Mouse (Mus musculus) monocyte, adult 2 months (primary cell): Measurements from ENCODE around the gene Brinp3.
"Not testable (repeated sequence)": the region's sequence is repeated elsewhere in the genome, so short reads cannot be mapped to it uniquely, and the experiment has no call there.

Experiments used
- DNase-seq, 2 experiments: peaks; one replicate each; pipeline ENCODE4 v3.0.0; 2022; ENCODE audit warnings: low spot score in 2 of 2, low read depth in 1 of 2

The Brinp3 gene

DNA sequence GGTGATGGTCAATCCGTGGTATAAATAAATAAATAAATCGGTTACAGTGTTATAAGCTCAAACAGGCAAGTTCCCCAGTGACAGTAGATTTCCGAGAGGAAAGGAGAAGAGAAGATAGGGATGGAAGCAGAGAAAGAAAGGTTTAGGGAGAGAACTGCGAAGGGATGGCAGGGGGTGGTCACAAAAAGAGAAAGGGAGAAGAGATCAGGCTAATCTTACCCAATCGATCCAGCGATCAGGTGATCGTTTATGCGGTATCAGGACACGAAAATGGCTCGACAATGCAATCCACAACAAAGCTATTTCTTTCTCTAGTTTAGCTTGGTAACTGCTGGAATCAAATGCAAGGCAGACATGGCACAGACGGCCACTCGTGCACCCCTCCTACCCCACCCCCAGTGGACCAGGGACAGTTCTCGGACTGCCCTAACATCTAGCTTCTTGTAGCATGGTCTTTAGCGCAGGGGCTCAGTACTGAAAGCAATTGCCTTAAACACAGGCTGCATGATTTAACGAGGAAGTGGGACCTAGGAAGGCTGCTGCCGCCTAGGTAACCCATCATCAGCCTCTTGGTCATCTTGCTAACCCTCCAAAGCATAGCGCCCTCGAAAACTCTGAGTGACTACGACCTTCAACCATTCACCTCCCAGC lies at the start of gene Brinp3:
Gene Brinp3 (plus strand): TSS at position 80 of the 651 bp plus-strand sequence.
- no peak for DNase-seq

DNA sequence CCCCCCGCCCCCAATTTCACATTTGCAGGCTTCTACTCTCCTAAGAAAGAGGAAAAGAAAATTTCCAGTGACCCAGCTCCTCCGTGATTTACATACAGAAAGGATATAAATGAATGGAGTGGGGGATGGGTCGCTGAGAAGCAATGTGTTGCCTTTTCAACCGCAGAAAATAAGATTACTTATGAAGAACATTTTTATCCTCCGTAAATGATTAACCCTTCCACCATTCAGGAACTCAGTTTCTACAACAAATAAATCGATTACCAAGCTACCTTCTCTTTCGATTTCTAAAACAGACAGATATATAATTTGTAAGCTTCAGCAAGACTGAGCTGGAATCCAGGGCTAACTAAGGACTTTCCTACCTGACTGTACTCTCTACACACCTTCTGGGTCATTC lies 339 bp upstream of the Brinp3 start:
- no peak for DNase-seq

DNA sequence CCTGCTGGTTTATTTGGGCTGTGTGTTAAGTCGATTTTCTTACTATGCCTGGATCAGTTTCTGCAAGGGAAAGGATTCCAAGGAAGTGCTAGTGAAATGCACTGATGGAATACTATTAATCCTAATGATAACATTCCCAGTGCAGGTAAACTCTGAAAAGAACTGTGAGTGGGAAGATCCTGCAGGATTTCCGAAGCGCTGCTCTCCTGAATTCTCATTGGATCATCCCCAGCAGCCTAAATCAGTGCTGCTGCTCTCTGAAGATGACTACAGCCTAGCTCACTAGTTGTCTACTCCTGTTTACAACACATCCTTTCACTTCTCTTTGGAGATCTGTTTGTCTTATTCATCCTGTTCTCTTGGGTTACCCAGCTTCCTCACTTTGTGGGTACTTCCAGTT lies 826 bp downstream of the Brinp3 start:
- no peak for DNase-seq

- no peak for DNase-seq
Measured at GRCm38 (mm10) chr1:146497381-146498081, 3.0 kb downstream of the Brinp3 start.

DNA sequence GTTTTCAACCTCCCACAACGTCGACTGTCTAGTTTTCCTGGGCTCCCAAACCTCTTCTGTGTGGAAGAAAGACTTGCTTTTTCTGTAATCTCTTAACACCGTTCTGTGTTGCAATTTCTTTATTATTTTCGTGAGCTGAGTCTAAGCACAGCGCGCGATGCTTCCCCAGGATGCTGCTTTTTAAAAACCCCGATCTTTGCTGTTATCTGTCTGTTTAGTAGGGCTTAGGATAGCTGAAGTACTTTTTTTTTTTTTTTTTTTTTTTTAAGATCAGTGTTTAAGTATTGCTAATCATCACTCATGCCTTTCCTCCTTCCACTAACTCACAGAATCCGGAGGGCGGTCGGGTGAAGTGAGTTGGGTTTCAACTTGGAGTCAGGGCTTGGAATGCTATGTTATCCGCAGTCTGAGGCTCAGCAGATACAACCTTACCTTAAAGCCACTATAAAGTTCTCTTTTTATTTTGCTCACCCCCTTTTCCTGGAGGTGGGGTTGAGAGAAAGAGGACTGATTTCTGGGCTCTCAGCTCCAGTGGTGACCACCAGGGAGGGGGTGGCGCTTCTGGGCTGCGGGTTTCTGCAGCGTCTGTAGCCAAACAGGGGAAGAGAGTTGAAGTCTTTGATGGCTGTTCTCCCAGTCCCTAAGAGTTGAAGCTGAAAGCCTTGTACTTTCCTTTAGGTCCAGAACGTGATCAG lies 3.7 kb downstream of the Brinp3 start:
- DNase-seq = no peak

DNA sequence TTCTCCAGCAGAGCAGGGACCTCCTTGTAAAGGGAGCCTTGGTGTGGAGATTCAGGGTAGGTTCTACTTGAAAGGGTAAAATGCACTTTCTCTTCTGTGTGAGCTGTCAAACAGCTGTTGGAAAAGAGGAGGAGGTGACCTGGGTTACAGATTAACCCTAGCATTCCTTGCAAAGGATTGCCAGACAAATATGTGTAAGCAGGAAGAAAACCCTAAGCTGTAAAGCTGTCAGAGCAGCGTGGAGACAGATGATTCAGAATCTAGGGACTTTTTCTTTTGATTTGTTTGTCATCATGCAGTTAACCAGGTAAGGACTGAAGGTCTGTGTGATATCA lies 4.2 kb downstream of the Brinp3 start:
- no peak for DNase-seq

DNA sequence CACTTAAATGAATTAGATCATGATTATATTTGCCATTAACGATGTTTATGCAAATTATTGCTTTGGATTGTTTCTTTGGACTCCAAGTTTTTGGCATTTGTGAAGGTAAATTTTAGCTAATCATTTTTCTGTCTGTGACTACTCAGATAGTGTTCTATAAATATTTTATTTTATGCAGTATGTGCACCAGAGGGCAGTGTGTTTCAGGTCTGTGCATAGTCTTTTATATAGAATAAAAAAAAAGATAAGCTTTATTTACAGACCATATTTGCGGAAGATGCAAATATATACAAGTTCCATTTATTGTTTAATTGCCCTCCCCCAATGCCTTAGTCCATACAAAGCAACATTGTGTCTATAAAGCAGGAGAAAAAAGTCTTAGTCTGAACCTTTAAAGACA lies 20.8 kb downstream of the Brinp3 start:
- DNase-seq = no peak

DNA sequence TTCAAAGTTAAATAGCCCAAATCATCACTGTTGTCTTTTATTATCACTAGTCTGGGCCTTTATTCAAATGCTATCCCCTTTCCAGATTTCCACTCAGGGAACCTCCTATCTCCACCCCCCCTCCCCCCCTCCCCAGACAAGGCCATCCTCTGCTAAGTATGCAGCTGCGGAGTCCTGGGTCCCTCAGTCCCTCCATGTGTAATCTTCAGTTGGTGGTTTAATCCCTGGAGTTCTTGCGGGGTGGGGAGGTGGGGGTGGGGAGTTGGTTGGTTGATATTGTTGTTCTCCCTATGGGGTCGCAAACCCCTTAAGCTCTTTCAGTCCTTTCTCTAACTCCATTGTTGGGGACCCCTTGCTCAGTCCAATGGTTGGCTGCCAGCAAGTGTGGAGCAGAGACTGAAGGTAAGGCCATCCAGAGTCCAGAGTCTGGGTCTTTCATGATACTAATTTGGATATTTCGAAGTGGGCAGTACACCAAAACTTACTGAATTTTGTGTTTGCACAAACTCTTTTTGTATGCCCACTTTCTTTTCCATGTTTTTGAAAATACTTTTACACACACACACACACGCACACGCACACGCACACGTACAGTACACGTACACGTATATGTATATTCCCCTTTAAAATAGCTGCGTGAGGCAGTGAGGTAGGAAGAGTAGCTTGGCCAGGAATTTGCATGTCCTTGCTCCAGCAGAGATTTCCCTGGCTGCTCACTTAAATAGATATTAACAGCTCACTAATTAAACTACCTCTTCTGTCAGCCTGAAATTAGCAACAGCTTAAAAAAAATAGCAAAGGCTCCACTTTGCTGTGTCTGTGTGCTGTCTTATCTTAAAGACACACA lies 29.4 kb downstream of the Brinp3 start:
- no peak for DNase-seq

DNA sequence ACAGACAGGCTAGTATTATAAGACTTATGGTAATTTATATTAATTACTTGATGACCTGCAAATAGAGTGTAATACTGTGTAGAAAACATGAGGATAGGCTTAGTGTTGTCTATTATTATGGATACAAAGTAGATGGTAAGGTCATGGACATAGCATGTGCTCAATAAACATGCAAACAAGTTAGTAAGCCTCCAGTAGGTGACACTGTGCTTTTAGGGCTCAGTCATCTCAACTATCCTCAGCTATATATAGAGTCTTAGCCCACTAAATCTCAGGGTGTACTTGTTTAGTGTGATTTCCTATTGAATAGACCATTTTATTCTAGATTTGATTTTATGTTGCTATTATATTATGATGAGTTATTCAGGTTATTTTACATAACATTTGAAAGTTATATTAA lies 34.0 kb downstream of the Brinp3 start:
- DNase-seq = no peak

DNA sequence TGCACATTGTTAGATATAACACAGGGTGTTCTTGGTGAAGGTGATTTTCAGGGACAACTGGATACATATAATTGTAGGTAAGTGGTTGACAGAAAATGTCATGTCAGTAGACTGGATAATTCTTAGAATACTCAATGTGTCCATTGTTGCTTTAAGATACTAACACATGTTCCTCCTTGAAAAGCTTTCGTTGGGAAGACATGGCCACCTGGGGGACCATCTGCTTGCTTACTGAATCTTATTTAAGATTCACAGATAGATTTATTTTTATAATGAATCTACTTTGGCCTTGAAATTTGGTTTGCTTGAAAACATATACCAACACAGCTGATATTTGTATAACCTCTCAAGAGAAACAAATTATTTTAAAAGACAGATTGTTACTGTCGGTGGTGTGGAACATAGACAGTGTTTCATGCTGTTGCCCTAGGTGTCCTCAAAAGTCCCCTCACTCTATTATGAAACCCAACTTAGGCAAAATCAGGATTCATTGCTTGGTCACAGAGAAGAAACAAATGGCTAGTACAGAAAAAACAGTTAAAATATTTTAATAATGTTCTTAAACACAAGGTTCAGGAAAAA lies 52.4 kb downstream of the Brinp3 start:
- no peak for DNase-seq

GRCm38 (mm10) chr1:146556982-146557381 lies 62.4 kb downstream of the Brinp3 start:
- no peak for DNase-seq

GRCm38 (mm10) chr1:146562144-146562543 lies 67.6 kb downstream of the Brinp3 start:
- no peak for DNase-seq

- DNase-seq = no peak
Measured at GRCm38 (mm10) chr1:146584181-146584580, 89.6 kb downstream of the Brinp3 start.

GRCm38 (mm10) chr1:146632895-146633294 lies 138.3 kb downstream of the Brinp3 start:
- no peak for DNase-seq

- DNase-seq = no peak
Measured at GRCm38 (mm10) chr1:146657214-146657613, 162.7 kb downstream of the Brinp3 start.

DNA sequence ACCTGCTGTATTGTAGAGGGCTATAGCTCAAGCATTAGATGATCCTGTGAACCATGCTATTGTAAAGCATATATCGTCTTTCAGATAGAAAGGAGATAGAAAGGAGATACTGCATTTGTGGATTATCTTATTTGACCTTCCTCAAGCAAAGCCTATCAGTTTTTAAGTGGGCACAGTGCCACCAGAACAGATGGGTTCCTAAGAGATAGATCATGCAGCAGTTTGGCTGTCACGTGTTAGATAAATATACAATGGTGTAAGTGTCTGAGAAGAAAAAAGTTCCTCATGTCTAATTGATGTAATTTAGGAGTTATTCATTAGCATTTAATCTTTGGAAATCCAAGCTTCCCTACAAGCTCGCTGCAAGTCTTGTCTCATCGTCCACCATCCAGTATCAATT lies 206.2 kb downstream of the Brinp3 start:
- DNase-seq = no peak

DNA sequence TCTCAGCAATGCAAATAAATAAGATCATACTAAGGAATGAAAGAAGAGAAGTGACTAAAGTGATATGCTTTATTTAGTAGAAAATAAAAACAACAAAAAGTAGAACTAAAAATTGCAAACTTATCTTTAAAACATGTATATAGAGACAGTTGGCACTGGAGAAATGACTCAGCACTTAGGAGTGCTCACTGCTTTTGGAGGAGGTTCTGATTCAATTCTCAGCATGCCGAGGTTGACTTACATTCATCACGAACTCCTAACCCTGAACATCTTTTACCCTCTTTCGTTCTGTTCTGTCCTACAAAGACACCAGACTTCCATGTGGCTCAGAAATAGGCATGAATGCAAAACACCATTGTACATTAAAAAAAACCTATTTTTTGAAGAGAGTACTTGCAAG lies 225.0 kb downstream of the Brinp3 start:
- DNase-seq = no peak

GRCm38 (mm10) chr1:146724784-146725513 lies 230.4 kb downstream of the Brinp3 start:
- DNase-seq = not testable (repeated sequence)

- DNase-seq = no peak
Measured at GRCm38 (mm10) chr1:146751066-146751465, 256.5 kb downstream of the Brinp3 start.

GRCm38 (mm10) chr1:146783259-146783658 lies 288.7 kb downstream of the Brinp3 start:
- DNase-seq = no peak
